21 mouse cellular contexts compared by ENCODE assay signal in genomic region chr16:45204859-45205670, GRCm38 (mm10). TPM values are rescaled to one million over a fixed set of nuclear protein-coding genes. Genes with fewer than 3 reads are reported as not detected.
DNase-seq lines count a peak whose midpoint lies in the region; ATAC-seq and TF ChIP-seq lines count a peak whose summit lies in the region.
"Had no signal": no experiment of that assay in that cellular context is flagged by ENCODE, and none has a peak within 500 bp of the region (broad histone marks: within the 10 kb centered on the region; RNA-seq: fewer than 3 reads in every experiment).

No protein-coding gene starts in this region.

- H3K9me3 ChIP-seq in forebrain, postnatal 0 days (ENCODE audit: low read length), result no peaks in the 10 kb centered on the region
- H3K9me3 ChIP-seq: heart, embryonic 13.5 days; intestine, embryonic 15.5 days; limb, embryonic 13.5 days; midbrain, embryonic 13.5 days; neural tube, embryonic 13.5 days; stomach, embryonic 15.5 days had no signal

- H3K4me3 ChIP-seq in kidney, adult 2 months (ENCODE audit: insufficient read depth, low read depth, low read length), result no peak overlapping the region
- no peak overlapping the region for H3K4me3 ChIP-seq in forebrain, postnatal 0 days (ENCODE audit: low read depth, low read length)
- H3K4me3 ChIP-seq: gastrocnemius, adult 2 months; heart, embryonic 13.5 days; intestine, embryonic 15.5 days; limb, embryonic 13.5 days; midbrain, embryonic 13.5 days; neural tube, embryonic 13.5 days; stomach, embryonic 15.5 days had no signal

- no peak overlapping the region for H3K9ac ChIP-seq in forebrain, postnatal 0 days
- H3K9ac ChIP-seq: heart, embryonic 13.5 days; hindbrain, embryonic 14.5 days; intestine, embryonic 15.5 days; limb, embryonic 13.5 days; liver, embryonic 14.5 days; midbrain, embryonic 13.5 days; neural tube, embryonic 13.5 days; stomach, embryonic 15.5 days had no signal

- no peaks in the 10 kb centered on the region for H3K4me1 ChIP-seq in kidney, adult 2 months (ENCODE audit: control insufficient read depth, insufficient read depth, low read length)
- no peaks in the 10 kb centered on the region for H3K4me1 ChIP-seq in forebrain, postnatal 0 days (ENCODE audit: insufficient read depth)
- H3K4me1 ChIP-seq: heart, embryonic 13.5 days; intestine, embryonic 15.5 days; limb, embryonic 13.5 days; midbrain, embryonic 13.5 days; neural tube, embryonic 13.5 days; stomach, embryonic 15.5 days had no signal

- no peak for TF ChIP-seq CTCF in kidney, adult 2 months (conservative IDR thresholded peaks at IDR 0.05; ENCODE audit: insufficient read depth, insufficient read length, low read depth, low read length)
- TF ChIP-seq CTCF in forebrain, postnatal 0 days (IDR thresholded peaks at IDR 0.05; ENCODE audit: low read depth), result no peak

- no peaks in the 10 kb centered on the region for H3K36me3 ChIP-seq in kidney, adult 2 months (ENCODE audit: control insufficient read depth, insufficient read depth, low read length)
- H3K36me3 ChIP-seq in forebrain, postnatal 0 days (ENCODE audit: insufficient read depth), result no peaks in the 10 kb centered on the region
- H3K36me3 ChIP-seq: heart, embryonic 13.5 days; intestine, embryonic 15.5 days; limb, embryonic 13.5 days; midbrain, embryonic 13.5 days; neural tube, embryonic 13.5 days; stomach, embryonic 15.5 days had no signal

- WGBS in kidney, adult 2 months, result 69% methylated on average over 12 of the region's 12 CpGs
- WGBS in forebrain, postnatal 0 days, result 73% methylated on average over 12 of the region's 12 CpGs

- no peak for ATAC-seq in megakaryocyte progenitor cell, adult 5-6 weeks (replicated peaks; ENCODE audit: poor library complexity)
- ATAC-seq in frontal cortex, adult (ENCODE audit: low TSS enrichment), result no peak
- ATAC-seq in forebrain, postnatal 0 days, result no peak
- ATAC-seq: forebrain, embryonic 16.5 days; intestine, embryonic 15.5 days; midbrain, embryonic 13.5 days had no signal

- H3K27ac ChIP-seq in kidney, adult 2 months (ENCODE audit: insufficient read depth, low read depth, low read length), result no peak overlapping the region
- H3K27ac ChIP-seq in forebrain, postnatal 0 days (ENCODE audit: low read depth, low read length), result no peak overlapping the region
- H3K27ac ChIP-seq: gastrocnemius, adult 2 months; heart, embryonic 13.5 days; hindbrain, embryonic 14.5 days; intestine, embryonic 15.5 days; limb, embryonic 13.5 days; liver, embryonic 14.5 days; midbrain, embryonic 13.5 days; neural tube, embryonic 13.5 days; stomach, embryonic 15.5 days had no signal

- DNase-seq in kidney, adult 2 months, result peak; percentile 18
- DNase-seq in kidney, postnatal 10 days, result no peak
- peak; percentile 83 to 89 for DNase-seq in adrenal gland, adult (ENCODE audit: inconsistent age in 2 of 2, low spot score in 1 of 2)
- DNase-seq in adrenal gland, postnatal 10 days, result peak; percentile 64
- peak; percentile 24 for DNase-seq in cerebellum, adult 9-10 months
- DNase-seq in forebrain, postnatal 0 days, result no peak
- DNase-seq: embryo, embryonic 11 days; gastrocnemius, adult 2 months; heart, adult 18-20 months; thymus, adult 2 months had no signal

- H3K27me3 ChIP-seq in kidney, adult 2 months (replicated peaks; ENCODE audit: control insufficient read depth, insufficient read depth, low read length), result no peaks in the 10 kb centered on the region
- H3K27me3 ChIP-seq in forebrain, postnatal 0 days (ENCODE audit: insufficient read depth, low read length), result no peaks in the 10 kb centered on the region
- H3K27me3 ChIP-seq: heart, embryonic 13.5 days; intestine, embryonic 15.5 days; limb, embryonic 13.5 days; midbrain, embryonic 13.5 days; neural tube, embryonic 13.5 days; stomach, embryonic 15.5 days had no signal

- H3K4me2 ChIP-seq in forebrain, postnatal 0 days (ENCODE audit: low read depth), result no peak overlapping the region
- H3K4me2 ChIP-seq: heart, embryonic 13.5 days; hindbrain, embryonic 14.5 days; intestine, embryonic 15.5 days; limb, embryonic 13.5 days; midbrain, embryonic 13.5 days; neural tube, embryonic 13.5 days; stomach, embryonic 15.5 days had no signal

- no peak for TF ChIP-seq POLR2A in kidney, adult 2 months (IDR thresholded peaks at IDR 0.05; ENCODE audit: low read depth, low read length)

RNA-seq across cellular contexts. Expression of gene Btla, which starts 19.1 kb away (rescaled TPM):
- 0.24 and 1.8 TPM in 2 replicates for polyA plus RNA-seq in kidney, adult 2 months (2012; rRNA removed)
- total RNA-seq in adrenal gland, postnatal 10 days (2021), result 1 to 10 TPM; 2.6 to 2.7 TPM
- total RNA-seq in megakaryocyte progenitor cell, adult 5-6 weeks (2015), result 6.1 and 7.0 TPM in 2 replicates
- total RNA-seq in megakaryocyte progenitor cell, adult 5-6 weeks (2017), result 6.6 and 7.6 TPM in 2 replicates
- 0.15 and 0.81 TPM in 2 replicates for total RNA-seq in forebrain, postnatal 0 days (2014; rRNA removed)
- polyA plus RNA-seq in forebrain, postnatal 0 days (2015; fragmentation: Nextera tagmentation; extraction: Ambion mirVana), result 0.13 and 0.21 TPM in 2 replicates
- polyA plus RNA-seq: hindbrain, embryonic 14.5 days had no signal

RNA-seq across cellular contexts. Expression of gene Atg3, which starts 46.5 kb away (rescaled TPM):
- 17.4 and 18.1 TPM in 2 replicates for polyA plus RNA-seq in kidney, adult 2 months (2012; rRNA removed)
- total RNA-seq in adrenal gland, postnatal 10 days (2021), result 10 to 100 TPM; 39.9 to 45.3 TPM
- 69.3 and 79.4 TPM in 2 replicates for total RNA-seq in megakaryocyte progenitor cell, adult 5-6 weeks (2015)
- total RNA-seq in megakaryocyte progenitor cell, adult 5-6 weeks (2017), result 50.9 and 62.9 TPM in 2 replicates
- total RNA-seq in forebrain, postnatal 0 days (2014; rRNA removed), result 24.9 and 27.3 TPM in 2 replicates
- 52.2 and 54.9 TPM in 2 replicates for polyA plus RNA-seq in forebrain, postnatal 0 days (2015; fragmentation: Nextera tagmentation; extraction: Ambion mirVana)

RNA-seq across cellular contexts. Expression of gene Slc35a5, which starts 46.6 kb away (rescaled TPM):
- 23.1 and 24.9 TPM in 2 replicates for polyA plus RNA-seq in kidney, adult 2 months (2012; rRNA removed)
- 10 to 100 TPM; 23.2 to 26.2 TPM for total RNA-seq in adrenal gland, postnatal 10 days (2021)
- total RNA-seq in megakaryocyte progenitor cell, adult 5-6 weeks (2015), result 11.2 and 14.7 TPM in 2 replicates
- 6.3 and 6.7 TPM in 2 replicates for total RNA-seq in megakaryocyte progenitor cell, adult 5-6 weeks (2017)
- total RNA-seq in forebrain, postnatal 0 days (2014; rRNA removed), result 28.7 and 34.7 TPM in 2 replicates
- polyA plus RNA-seq in forebrain, postnatal 0 days (2015; fragmentation: Nextera tagmentation; extraction: Ambion mirVana), result 25.2 and 29.4 TPM in 2 replicates

Comparison
In these comparisons a context has a peak if more than half of its experiments do, and no peak if none do; other contexts are left out.
1. DNase-seq: peak in kidney, adult 2 months (single experiment), adrenal gland, adult (2 of 2), adrenal gland, postnatal 10 days (single experiment) and cerebellum, adult 9-10 months (single experiment); none in kidney, postnatal 10 days (single experiment) and forebrain, postnatal 0 days (single experiment).